Mouse (Mus musculus) limb, embryonic 14.5 days (tissue): ENCODE results near the gene Lrrc26. TPM values are rescaled to one million over a fixed set of nuclear protein-coding genes. Genes with fewer than 3 reads are reported as not detected.

Source experiments
- ATAC-seq: fragments of 200-750 bp; cut with Nextera tagmentation; 2 replicates; pipeline ENCODE4 v1.8.0; 2017; ENCODE audit warnings: low read depth, moderate number of reproducible peaks, moderate TSS enrichment; ENCODE audit not compliant: low FRiP score
- DNase-seq: peaks from one replicate; pipeline ENCODE4 v3.0.0-alpha.2; 2015; ENCODE audit warnings: low spot score
- H3K27ac ChIP-seq: fragments of 300-500 bp; sonication (generic); replicated peaks from 2 replicates; pipeline ENCODE4 v1.5.1; 2014; ENCODE audit warnings: low read depth, mild to moderate bottlenecking, low read length, moderate library complexity, mixed read lengths
- H3K27me3 ChIP-seq: fragments of 300-500 bp; sonication (generic); 2 replicates; pipeline ENCODE4 v1.6.1; 2014; ENCODE audit warnings: low read length, mixed read lengths; ENCODE audit not compliant: control insufficient read depth, insufficient read depth
- H3K36me3 ChIP-seq: fragments of 300-500 bp; sonication (generic); 2 replicates; pipeline ENCODE4 v1.6.1; 2014; ENCODE audit warnings: mild to moderate bottlenecking, low read length, moderate library complexity, mixed read lengths; ENCODE audit not compliant: control insufficient read depth, insufficient read depth
- H3K4me1 ChIP-seq: fragments of 300-500 bp; sonication (generic); 2 replicates; pipeline ENCODE4 v1.6.1; 2014; ENCODE audit warnings: antibody characterized with exemption, low read length, mixed read lengths; ENCODE audit not compliant: control insufficient read depth, insufficient read depth
- H3K4me2 ChIP-seq: fragments of 300-500 bp; sonication (generic); replicated peaks from 2 replicates; pipeline ENCODE4 v1.6.1; 2014; ENCODE audit warnings: low read depth, mild to moderate bottlenecking, low read length, moderate library complexity; ENCODE audit not compliant: severe bottlenecking
- H3K4me3 ChIP-seq: fragments of 300-500 bp; sonication (generic); replicated peaks from 2 replicates; pipeline ENCODE4 v1.5.1; 2014; ENCODE audit warnings: low read length
- H3K9ac ChIP-seq: fragments of 300-500 bp; sonication (generic); 2 replicates; pipeline ENCODE4 v1.6.1; 2014; ENCODE audit warnings: mild to moderate bottlenecking, low read depth, low read length, moderate library complexity; ENCODE audit not compliant: severe bottlenecking
- H3K9me3 ChIP-seq: fragments of 300-500 bp; sonication (generic); 2 replicates; pipeline ENCODE4 v1.6.1; 2016; ENCODE audit warnings: low read length; ENCODE audit not compliant: control insufficient read depth
- POLR2A ChIP-seq: fragments of 200-500 bp; IDR thresholded peaks from 2 replicates; pipeline ENCODE4 v1.8.0; 2012; ENCODE audit warnings: inconsistent platforms, mild to moderate bottlenecking, moderate library complexity, borderline replicate concordance; ENCODE audit not compliant: insufficient read depth, insufficient read length; ENCODE audit errors: extremely low read depth
- WGBS: fragments of 180-500 bp; shearing (Covaris S2); extraction: QIAGEN DNeasy Blood & Tissue Kit; methylation state at CpG from one replicate; pipeline ENCODE4 v1.1.7; 2014; 5-methylcytosine and 5-hydroxymethylcytosine counted together
- polyA plus RNA-seq, 2 experiments: library from polyadenylated mRNA; depleted of rRNA in 1 of 2; stranded (reverse) in 1 of 2; unstranded in 1 of 2; fragments of >200 nt; fragmentation: Nextera tagmentation in 1 of 2; extraction: Ambion mirVana in 1 of 2; gene quantifications; 2 replicates each; pipeline versions ENCODE4 v1.2.1 to v1.2.3; 2012 to 2014

Lrrc26 gene
- polyA plus RNA-seq, 2 experiments, result 0.15 TPM; not detected in 1

- no peak for TF ChIP-seq POLR2A
- Histone ChIP-seq H3K36me3 (peaks cover 24% of the 10 kb centered on the region), H3K27ac (no peak overlapping the region), H3K4me1 (peaks cover 9% of the 10 kb centered on the region), H3K9me3 (no peaks in the 10 kb centered on the region), H3K4me3 (peak overlapping the region; percentile 94), H3K4me2 (peak overlapping the region; percentile 71), H3K27me3 (no peaks in the 10 kb centered on the region), H3K9ac (peak overlapping the region; percentile 94)
- DNase-seq (no peak), ATAC-seq (no peak)
- WGBS, result 59% methylated on average over 9 of the region's 9 CpGs
Measured at GRCm38 (mm10) chr2:25331470-25331869, 41.8 kb downstream of the Lrrc26 start.

GRCm38 (mm10) chr2:25332286-25333160 is 42.8 kb downstream of the Lrrc26 start, which contains the start of gene Man1b1:
TSS of gene Man1b1 (plus strand) at chr2:25332338.
- peak within 1 kb of the TSS; percentile 94 for H3K4me3 ChIP-seq
- ATAC-seq (peak; percentile 98), DNase-seq (peak; percentile 100)
- peak; percentile 78; the same call in 1 of the 2 replicates for TF ChIP-seq POLR2A
- H3K4me2 ChIP-seq, result peak within 1 kb of the TSS; percentile 80
- H3K9me3 ChIP-seq, result no peaks in the 10 kb centered on the region
- peak within 1 kb of the TSS; percentile 89 for H3K27ac ChIP-seq
- H3K9ac ChIP-seq, result peak within 1 kb of the TSS; percentile 94
- 2% methylated on average over 77 of the region's 78 CpGs for WGBS
- no peaks in the 10 kb centered on the region for H3K27me3 ChIP-seq
- peaks cover 9% of the 10 kb centered on the region for H3K4me1 ChIP-seq
- peaks cover 35% of the 10 kb centered on the region for H3K36me3 ChIP-seq

DNA sequence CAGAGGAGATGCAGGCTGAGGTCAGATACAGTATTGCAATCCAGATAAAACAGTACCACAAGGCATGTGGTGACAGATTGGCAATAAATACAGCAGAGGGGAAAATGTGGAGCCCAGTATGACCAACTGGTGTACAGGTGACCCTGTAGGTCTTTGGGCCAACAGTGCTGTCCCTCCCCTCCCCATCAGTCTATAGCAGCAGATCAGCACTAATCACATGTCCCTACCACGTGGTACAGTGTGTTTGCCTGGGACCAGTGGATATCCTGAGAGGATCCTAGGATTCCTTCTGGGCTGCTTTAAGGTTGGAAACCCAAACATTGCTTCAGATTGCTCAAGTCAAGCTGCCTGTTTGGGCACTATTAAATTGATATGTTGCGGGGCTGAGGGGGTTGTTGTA is 43.9 kb downstream of the Lrrc26 start:
- peak overlapping the region; percentile 80 for H3K4me2 ChIP-seq
- TF ChIP-seq POLR2A, result no peak
- peaks cover 9% of the 10 kb centered on the region for H3K4me1 ChIP-seq
- no peak overlapping the region for H3K27ac ChIP-seq
- H3K4me3 ChIP-seq, result peak overlapping the region; percentile 94
- H3K9ac ChIP-seq, result peak overlapping the region; percentile 71
- DNase-seq, result no peak
- 83% methylated on average over 2 of the region's 2 CpGs for WGBS
- H3K36me3 ChIP-seq, result peaks cover 45% of the 10 kb centered on the region
- no peaks in the 10 kb centered on the region for H3K27me3 ChIP-seq
- ATAC-seq, result no peak
- no peaks in the 10 kb centered on the region for H3K9me3 ChIP-seq

DNA sequence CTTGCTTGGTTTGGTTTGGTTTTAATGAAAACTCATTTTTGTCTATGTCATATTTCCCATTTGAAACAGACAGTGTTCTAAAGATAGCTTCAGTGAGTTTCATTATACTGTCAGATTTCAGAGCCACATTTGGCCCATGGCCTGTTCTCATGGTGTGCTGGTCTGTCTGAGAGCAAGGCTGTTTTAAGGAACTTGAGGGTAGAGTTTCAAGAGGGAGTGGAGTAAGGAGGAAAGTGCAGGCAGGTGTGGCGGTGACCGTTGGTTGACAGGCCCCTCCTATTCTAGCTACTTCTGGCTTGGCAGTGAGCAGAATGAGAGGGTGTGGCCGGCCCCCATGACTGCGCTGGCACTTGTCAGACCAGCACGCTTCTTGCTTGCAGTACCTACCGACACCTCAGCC is 48.6 kb downstream of the Lrrc26 start:
- no peak overlapping the region for H3K4me3 ChIP-seq
- ATAC-seq, result no peak
- WGBS, result 92% methylated on average over 6 of the region's 6 CpGs
- no peak for DNase-seq
- no peak overlapping the region for H3K9ac ChIP-seq
- H3K4me2 ChIP-seq, result no peak overlapping the region
- no peak for TF ChIP-seq POLR2A
- no peaks in the 10 kb centered on the region for H3K9me3 ChIP-seq
- H3K36me3 ChIP-seq, result peaks cover 76% of the 10 kb centered on the region
- H3K27ac ChIP-seq, result no peak overlapping the region
- H3K27me3 ChIP-seq, result no peaks in the 10 kb centered on the region
- peaks cover 3% of the 10 kb centered on the region for H3K4me1 ChIP-seq

Other genes starting within 250 kb of the Lrrc26 start
Only the 30 nearest of the 34 such genes appear.
- 0.12 and 0.13 TPM in 2 replicates for gene Noxa1, start 194.8 kb upstream of the Lrrc26 start, polyA plus RNA-seq (2012; rRNA removed)
- gene Noxa1, start 194.8 kb upstream of the Lrrc26 start, polyA plus RNA-seq (2014; fragmentation: Nextera tagmentation; extraction: Ambion mirVana), result 0.15 TPM in 1 of 2 replicates, not detected in the other
- gene Nrarp, start 109.2 kb upstream of the Lrrc26 start, polyA plus RNA-seq (2012; rRNA removed), result 34.0 and 34.1 TPM in 2 replicates
- gene Nrarp, start 109.2 kb upstream of the Lrrc26 start, polyA plus RNA-seq (2014; fragmentation: Nextera tagmentation; extraction: Ambion mirVana), result 27.7 and 28.2 TPM in 2 replicates
- gene Tor4a, start 93.0 kb upstream of the Lrrc26 start, polyA plus RNA-seq (2012; rRNA removed), result 5.9 and 6.4 TPM in 2 replicates
- gene Tor4a, start 93.0 kb upstream of the Lrrc26 start, polyA plus RNA-seq (2014; fragmentation: Nextera tagmentation; extraction: Ambion mirVana), result 8.1 and 8.5 TPM in 2 replicates
- gene Nelfb, start 78.4 kb upstream of the Lrrc26 start, polyA plus RNA-seq (2012; rRNA removed), result 84.4 and 98.3 TPM in 2 replicates
- gene Nelfb, start 78.4 kb upstream of the Lrrc26 start, polyA plus RNA-seq (2014; fragmentation: Nextera tagmentation; extraction: Ambion mirVana), result 88.4 and 106 TPM in 2 replicates
- gene Stpg3, start 75.3 kb upstream of the Lrrc26 start, polyA plus RNA-seq (2012; rRNA removed), result not detected in 2 replicates
- gene Stpg3, start 75.3 kb upstream of the Lrrc26 start, polyA plus RNA-seq (2014; fragmentation: Nextera tagmentation; extraction: Ambion mirVana), result not detected in 2 replicates
- gene Fam166a, start 71.2 kb upstream of the Lrrc26 start, polyA plus RNA-seq (2012; rRNA removed), result not detected in 2 replicates
- 0.17 TPM in 1 of 2 replicates, not detected in the other for gene Fam166a, start 71.2 kb upstream of the Lrrc26 start, polyA plus RNA-seq (2014; fragmentation: Nextera tagmentation; extraction: Ambion mirVana)
- gene Tubb4b, start 65.2 kb upstream of the Lrrc26 start, polyA plus RNA-seq (2012; rRNA removed), result 501 and 550 TPM in 2 replicates
- 404 and 419 TPM in 2 replicates for gene Tubb4b, start 65.2 kb upstream of the Lrrc26 start, polyA plus RNA-seq (2014; fragmentation: Nextera tagmentation; extraction: Ambion mirVana)
- gene Slc34a3, start 55.6 kb upstream of the Lrrc26 start, polyA plus RNA-seq (2012; rRNA removed), result 0.19 TPM in 1 of 2 replicates, not detected in the other
- not detected in 2 replicates for gene Slc34a3, start 55.6 kb upstream of the Lrrc26 start, polyA plus RNA-seq (2014; fragmentation: Nextera tagmentation; extraction: Ambion mirVana)
- 0.05 TPM in 1 of 2 replicates, not detected in the other for gene Rnf224, start 53.1 kb upstream of the Lrrc26 start, polyA plus RNA-seq (2012; rRNA removed)
- not detected in 2 replicates for gene Rnf224, start 53.1 kb upstream of the Lrrc26 start, polyA plus RNA-seq (2014; fragmentation: Nextera tagmentation; extraction: Ambion mirVana)
- 14.8 and 19.1 TPM in 2 replicates for gene Rnf208, start 47.7 kb upstream of the Lrrc26 start, polyA plus RNA-seq (2012; rRNA removed)
- 13.0 and 15.8 TPM in 2 replicates for gene Rnf208, start 47.7 kb upstream of the Lrrc26 start, polyA plus RNA-seq (2014; fragmentation: Nextera tagmentation; extraction: Ambion mirVana)
- gene Cysrt1, start 47.5 kb upstream of the Lrrc26 start, polyA plus RNA-seq (2012; rRNA removed), result 0.65 and 1.5 TPM in 2 replicates
- 2.8 and 7.6 TPM in 2 replicates for gene Cysrt1, start 47.5 kb upstream of the Lrrc26 start, polyA plus RNA-seq (2014; fragmentation: Nextera tagmentation; extraction: Ambion mirVana)
- gene AL732309.1, start 43.1 kb upstream of the Lrrc26 start, polyA plus RNA-seq (2012; rRNA removed), result 19.2 and 24.6 TPM in 2 replicates
- gene AL732309.1, start 43.1 kb upstream of the Lrrc26 start, polyA plus RNA-seq (2014; fragmentation: Nextera tagmentation; extraction: Ambion mirVana), result 6.4 and 8.3 TPM in 2 replicates
- 29.7 and 33.9 TPM in 2 replicates for gene Tmem203, start 34.5 kb upstream of the Lrrc26 start, polyA plus RNA-seq (2012; rRNA removed)
- gene Tmem203, start 34.5 kb upstream of the Lrrc26 start, polyA plus RNA-seq (2014; fragmentation: Nextera tagmentation; extraction: Ambion mirVana), result 16.3 and 21.8 TPM in 2 replicates
- gene Tprn, start 27.3 kb upstream of the Lrrc26 start, polyA plus RNA-seq (2012; rRNA removed), result 4.9 and 6.0 TPM in 2 replicates
- 6.1 and 6.8 TPM in 2 replicates for gene Tprn, start 27.3 kb upstream of the Lrrc26 start, polyA plus RNA-seq (2014; fragmentation: Nextera tagmentation; extraction: Ambion mirVana)
- gene Ssna1, start 17.5 kb upstream of the Lrrc26 start, polyA plus RNA-seq (2012; rRNA removed), result 124 and 135 TPM in 2 replicates
- gene Ssna1, start 17.5 kb upstream of the Lrrc26 start, polyA plus RNA-seq (2014; fragmentation: Nextera tagmentation; extraction: Ambion mirVana), result 254 and 267 TPM in 2 replicates
- gene Anapc2, start 17.4 kb upstream of the Lrrc26 start, polyA plus RNA-seq (2012; rRNA removed), result 121 and 165 TPM in 2 replicates
- 117 and 126 TPM in 2 replicates for gene Anapc2, start 17.4 kb upstream of the Lrrc26 start, polyA plus RNA-seq (2014; fragmentation: Nextera tagmentation; extraction: Ambion mirVana)
- not detected in 2 replicates for gene Tmem210, start 1.8 kb upstream of the Lrrc26 start, polyA plus RNA-seq (2012; rRNA removed)
- gene Tmem210, start 1.8 kb upstream of the Lrrc26 start, polyA plus RNA-seq (2014; fragmentation: Nextera tagmentation; extraction: Ambion mirVana), result not detected in 2 replicates
- gene Grin1, start 29.3 kb downstream of the Lrrc26 start, polyA plus RNA-seq (2012; rRNA removed), result 0.34 and 0.42 TPM in 2 replicates
- gene Grin1, start 29.3 kb downstream of the Lrrc26 start, polyA plus RNA-seq (2014; fragmentation: Nextera tagmentation; extraction: Ambion mirVana), result 0.43 and 1.3 TPM in 2 replicates
- gene Man1b1, start 42.4 kb downstream of the Lrrc26 start, polyA plus RNA-seq (2012; rRNA removed), result 34.8 and 35.3 TPM in 2 replicates
- gene Man1b1, start 42.4 kb downstream of the Lrrc26 start, polyA plus RNA-seq (2014; fragmentation: Nextera tagmentation; extraction: Ambion mirVana), result 70.2 and 83.5 TPM in 2 replicates
- gene Dpp7, start 66.4 kb downstream of the Lrrc26 start, polyA plus RNA-seq (2012; rRNA removed), result 43.6 and 50.6 TPM in 2 replicates
- 24.7 and 25.8 TPM in 2 replicates for gene Dpp7, start 66.4 kb downstream of the Lrrc26 start, polyA plus RNA-seq (2014; fragmentation: Nextera tagmentation; extraction: Ambion mirVana)
- gene Uap1l1, start 75.8 kb downstream of the Lrrc26 start, polyA plus RNA-seq (2012; rRNA removed), result 8.2 and 10.7 TPM in 2 replicates
- 15.8 and 17.6 TPM in 2 replicates for gene Uap1l1, start 75.8 kb downstream of the Lrrc26 start, polyA plus RNA-seq (2014; fragmentation: Nextera tagmentation; extraction: Ambion mirVana)
- 42.5 and 59.7 TPM in 2 replicates for gene Sapcd2, start 82.4 kb downstream of the Lrrc26 start, polyA plus RNA-seq (2012; rRNA removed)
- gene Sapcd2, start 82.4 kb downstream of the Lrrc26 start, polyA plus RNA-seq (2014; fragmentation: Nextera tagmentation; extraction: Ambion mirVana), result 33.1 and 35.9 TPM in 2 replicates
- gene Entpd2, start 106.0 kb downstream of the Lrrc26 start, polyA plus RNA-seq (2012; rRNA removed), result 3.3 and 3.9 TPM in 2 replicates
- 2.1 and 2.6 TPM in 2 replicates for gene Entpd2, start 106.0 kb downstream of the Lrrc26 start, polyA plus RNA-seq (2014; fragmentation: Nextera tagmentation; extraction: Ambion mirVana)
- gene Npdc1, start 109.4 kb downstream of the Lrrc26 start, polyA plus RNA-seq (2012; rRNA removed), result 76.2 TPM in 2 replicates
- 38.9 and 42.9 TPM in 2 replicates for gene Npdc1, start 109.4 kb downstream of the Lrrc26 start, polyA plus RNA-seq (2014; fragmentation: Nextera tagmentation; extraction: Ambion mirVana)
- gene Fut7, start 133.4 kb downstream of the Lrrc26 start, polyA plus RNA-seq (2012; rRNA removed), result 0.05 and 0.11 TPM in 2 replicates
- gene Fut7, start 133.4 kb downstream of the Lrrc26 start, polyA plus RNA-seq (2014; fragmentation: Nextera tagmentation; extraction: Ambion mirVana), result not detected in 2 replicates
- gene Abca2, start 138.8 kb downstream of the Lrrc26 start, polyA plus RNA-seq (2012; rRNA removed), result 15.3 and 17.4 TPM in 2 replicates
- gene Abca2, start 138.8 kb downstream of the Lrrc26 start, polyA plus RNA-seq (2014; fragmentation: Nextera tagmentation; extraction: Ambion mirVana), result 5.9 and 7.4 TPM in 2 replicates
- 7.7 and 10.9 TPM in 2 replicates for gene Clic3, start 166.9 kb downstream of the Lrrc26 start, polyA plus RNA-seq (2012; rRNA removed)
- gene Clic3, start 166.9 kb downstream of the Lrrc26 start, polyA plus RNA-seq (2014; fragmentation: Nextera tagmentation; extraction: Ambion mirVana), result 13.4 and 22.5 TPM in 2 replicates
- gene Paxx, start 171.2 kb downstream of the Lrrc26 start, polyA plus RNA-seq (2012; rRNA removed), result 65.6 and 71.0 TPM in 2 replicates
- gene Paxx, start 171.2 kb downstream of the Lrrc26 start, polyA plus RNA-seq (2014; fragmentation: Nextera tagmentation; extraction: Ambion mirVana), result 34.0 and 44.9 TPM in 2 replicates
- gene Ptgds, start 180.1 kb downstream of the Lrrc26 start, polyA plus RNA-seq (2012; rRNA removed), result 0.87 and 2.4 TPM in 2 replicates
- gene Ptgds, start 180.1 kb downstream of the Lrrc26 start, polyA plus RNA-seq (2014; fragmentation: Nextera tagmentation; extraction: Ambion mirVana), result 4.0 and 4.1 TPM in 2 replicates
- not detected in 2 replicates for gene Lcn12, start 204.0 kb downstream of the Lrrc26 start, polyA plus RNA-seq (2012; rRNA removed)
- not detected in 2 replicates for gene Lcn12, start 204.0 kb downstream of the Lrrc26 start, polyA plus RNA-seq (2014; fragmentation: Nextera tagmentation; extraction: Ambion mirVana)